Mouse (Mus musculus) MEL (cell line): ENCODE measurements at regions not wholly inside any gene's neighbourhood (a gene's known extent, or its start where the extent isn't known, plus 50 kb on each side); places are given as distances from the start of the nearest gene placed in this dataset.

Source experiments
- DNase-seq: peaks from one replicate; pipeline ENCODE4 v3.0.0; 2011; ENCODE audit warnings: low read depth, low spot score
- H3K27ac ChIP-seq: 2 replicates; pipeline ENCODE4 v1.5.1; 2012; ENCODE audit warnings: low read depth, mild to moderate bottlenecking, control low read depth, low read length, moderate library complexity; ENCODE audit not compliant: control insufficient read depth
- H3K27me3 ChIP-seq, 2 experiments: fragments of 150-350 bp in 1 of 2; sonication (generic) in 1 of 2; 2 replicates each; pipeline ENCODE4 v1.6.1; 2012; ENCODE audit warnings: low read length in 2 of 2, mild to moderate bottlenecking in 2 of 2, improper control_type of control experiment in 1 of 2, moderate library complexity in 1 of 2; ENCODE audit not compliant: insufficient read depth in 2 of 2, control insufficient read depth in 1 of 2
- H3K36me3 ChIP-seq, 2 experiments: 2 replicates each; pipeline ENCODE4 v1.6.1; 2012 to 2014; ENCODE audit warnings: low read length in 2 of 2, improper control_type of control experiment in 1 of 2, inconsistent platforms in 1 of 2, mild to moderate bottlenecking in 1 of 2; ENCODE audit not compliant: insufficient read depth in 2 of 2, control insufficient read depth in 1 of 2
- H3K4me1 ChIP-seq, 2 experiments: fragments of 150-350 bp in 1 of 2; sonication (generic) in 1 of 2; 2 replicates each; pipeline ENCODE4 v1.6.1; 2012; ENCODE audit warnings: low read length in 2 of 2, improper control_type of control experiment in 1 of 2, mild to moderate bottlenecking in 1 of 2; ENCODE audit not compliant: insufficient read depth in 2 of 2, control insufficient read depth in 1 of 2
- H3K4me3 ChIP-seq, 2 experiments: fragments of 150-350 bp in 1 of 2; sonication (generic) in 1 of 2; 2 replicates each; pipeline ENCODE4 v1.5.1; 2012; ENCODE audit warnings: low read depth in 2 of 2, low read length in 2 of 2, mild to moderate bottlenecking in 2 of 2, moderate library complexity in 2 of 2, control low read depth in 1 of 2, improper control_type of control experiment in 1 of 2; ENCODE audit not compliant: control insufficient read depth in 1 of 2, insufficient read depth in 1 of 2
- H3K79me2 ChIP-seq: 2 replicates; pipeline ENCODE4 v1.6.1; 2012; ENCODE audit warnings: mild to moderate bottlenecking, low read length, moderate library complexity; ENCODE audit not compliant: control insufficient read depth, poor library complexity, insufficient read depth
- H3K9ac ChIP-seq: 2 replicates; pipeline ENCODE4 v1.6.1; 2012; ENCODE audit warnings: low read depth, mild to moderate bottlenecking, control low read depth, low read length, moderate library complexity; ENCODE audit not compliant: control insufficient read depth, poor library complexity, severe bottlenecking
- H3K9me3 ChIP-seq: fragments of 150-350 bp; sonication (generic); replicated peaks from 2 replicates; pipeline ENCODE4 v1.6.1; 2012; ENCODE audit warnings: mild to moderate bottlenecking, low read length, improper control_type of control experiment, moderate library complexity; ENCODE audit not compliant: insufficient read depth
- CHD1 ChIP-seq: IDR thresholded peaks from 2 replicates; pipeline ENCODE4 v1.6.1; 2012; ENCODE audit warnings: low read depth, mild to moderate bottlenecking, inconsistent platforms, low read length, improper control_type of control experiment
- CHD2 ChIP-seq: IDR thresholded peaks from 2 replicates; pipeline ENCODE4 v1.6.1; 2011; ENCODE audit warnings: low read length, improper control_type of control experiment
- EP300 ChIP-seq, 2 experiments: IDR thresholded peaks; 2 replicates each; pipeline ENCODE4 v1.6.1; 2011; ENCODE audit warnings: improper control_type of control experiment in 2 of 2, low read length in 2 of 2, low read depth in 1 of 2, mild to moderate bottlenecking in 1 of 2
- ETS1 ChIP-seq: IDR thresholded peaks from 2 replicates; pipeline ENCODE4 v1.6.1; 2012; ENCODE audit warnings: low read depth, mild to moderate bottlenecking, inconsistent platforms, low read length, improper control_type of control experiment, moderate library complexity
- HCFC1 ChIP-seq: IDR thresholded peaks from 2 replicates; pipeline ENCODE4 v1.6.1; 2012; ENCODE audit warnings: low read depth, mild to moderate bottlenecking, inconsistent platforms, low read length, improper control_type of control experiment, moderate library complexity
- JUND ChIP-seq: IDR thresholded peaks from 2 replicates; pipeline ENCODE4 v1.6.1; 2011; ENCODE audit warnings: low read depth, mild to moderate bottlenecking, improper control_type of control experiment, low read length
- KAT2A ChIP-seq: conservative IDR thresholded peaks from 2 replicates; pipeline ENCODE4 v1.6.1; 2012; ENCODE audit warnings: low read depth, low read length, improper control_type of control experiment, inconsistent platforms
- MAFK ChIP-seq: IDR thresholded peaks from 2 replicates; pipeline ENCODE4 v1.6.1; 2011; ENCODE audit warnings: low read depth, mild to moderate bottlenecking, low read length, improper control_type of control experiment, borderline replicate concordance
- MAX ChIP-seq: IDR thresholded peaks from 2 replicates; pipeline ENCODE4 v1.6.1; 2011; ENCODE audit warnings: low read length, improper control_type of control experiment
- MAZ ChIP-seq: IDR thresholded peaks from 2 replicates; pipeline ENCODE4 v1.6.1; 2012; ENCODE audit warnings: low read depth, mild to moderate bottlenecking, inconsistent platforms, low read length, improper control_type of control experiment
- MEF2A ChIP-seq: IDR thresholded peaks from 2 replicates; pipeline ENCODE4 v1.6.1; 2014; ENCODE audit warnings: low read depth, mild to moderate bottlenecking, inconsistent platforms, low read length, improper control_type of control experiment; ENCODE audit not compliant: poor library complexity, insufficient replicate concordance, severe bottlenecking; ENCODE audit errors: extremely low read depth
- MXI1 ChIP-seq: IDR thresholded peaks from 2 replicates; pipeline ENCODE4 v1.6.1; 2011; ENCODE audit warnings: mild to moderate bottlenecking, low read depth, low read length, improper control_type of control experiment
- MYB ChIP-seq: IDR thresholded peaks from 2 replicates; pipeline ENCODE4 v1.6.1; 2011; ENCODE audit warnings: mild to moderate bottlenecking, low read depth, low read length, improper control_type of control experiment
- MYC ChIP-seq: IDR thresholded peaks from 2 replicates; pipeline ENCODE4 v1.6.1; 2011; ENCODE audit warnings: low read depth, mild to moderate bottlenecking, low read length, improper control_type of control experiment, moderate library complexity
- NELFE ChIP-seq: IDR thresholded peaks from 2 replicates; pipeline ENCODE4 v1.6.1; 2011; ENCODE audit warnings: low read depth, low read length, improper control_type of control experiment
- NRF1 ChIP-seq: IDR thresholded peaks from 2 replicates; pipeline ENCODE4 v1.6.1; 2014; ENCODE audit warnings: low read depth, mild to moderate bottlenecking, inconsistent platforms, low read length, improper control_type of control experiment, moderate library complexity; ENCODE audit not compliant: poor library complexity, insufficient read depth, severe bottlenecking
- POLR2A ChIP-seq, 2 experiments: IDR thresholded peaks; 2 replicates each; pipeline ENCODE4 v1.6.1; 2011 to 2012; ENCODE audit warnings: low read length in 2 of 2, mild to moderate bottlenecking in 2 of 2, control low read depth in 1 of 2, improper control_type of control experiment in 1 of 2, low read depth in 1 of 2, moderate library complexity in 1 of 2; ENCODE audit not compliant: control insufficient read depth in 1 of 2, insufficient read depth in 1 of 2, poor library complexity in 1 of 2
- POLR2AphosphoS2 ChIP-seq: IDR thresholded peaks from 2 replicates; pipeline ENCODE4 v1.6.1; 2011; ENCODE audit warnings: low read length, improper control_type of control experiment
- POLR2AphosphoS5 ChIP-seq: IDR thresholded peaks from 2 replicates; pipeline ENCODE4 v1.6.1; 2012; ENCODE audit warnings: low read depth, borderline replicate concordance, mild to moderate bottlenecking, inconsistent platforms, low read length, moderate library complexity, mixed read lengths
- RCOR1 ChIP-seq: IDR thresholded peaks from 2 replicates; pipeline ENCODE4 v1.6.1; 2012; ENCODE audit warnings: low read depth, mild to moderate bottlenecking, inconsistent platforms, low read length, improper control_type of control experiment
- SIN3A ChIP-seq: IDR thresholded peaks from 2 replicates; pipeline ENCODE4 v1.6.1; 2012; ENCODE audit warnings: low read length, improper control_type of control experiment, inconsistent platforms
- TBP ChIP-seq: IDR thresholded peaks from 2 replicates; pipeline ENCODE4 v1.8.0; 2011; ENCODE audit warnings: low read depth, low read length, improper control_type of control experiment
- TCF12 ChIP-seq: IDR thresholded peaks from 2 replicates; pipeline ENCODE4 v1.6.1; 2014; ENCODE audit warnings: low read depth, mild to moderate bottlenecking, inconsistent platforms, low read length, improper control_type of control experiment, moderate library complexity
- UBTF ChIP-seq: IDR thresholded peaks from 2 replicates; pipeline ENCODE4 v1.6.1; 2012; ENCODE audit warnings: low read depth, mild to moderate bottlenecking, inconsistent platforms, low read length, improper control_type of control experiment, moderate library complexity, borderline replicate concordance; ENCODE audit not compliant: insufficient read depth
- USF1 ChIP-seq: IDR thresholded peaks from 2 replicates; pipeline ENCODE4 v1.6.1; 2014; ENCODE audit warnings: low read depth, mild to moderate bottlenecking, inconsistent platforms, low read length, improper control_type of control experiment, moderate library complexity
- ZMIZ1 ChIP-seq: IDR thresholded peaks from 2 replicates; pipeline ENCODE4 v1.6.1; 2012; ENCODE audit warnings: low read depth, mild to moderate bottlenecking, inconsistent platforms, low read length, improper control_type of control experiment, moderate library complexity

- Histone ChIP-seq H3K36me3 (no peaks in the 10 kb centered on the region), H3K9me3 (no peaks in the 10 kb centered on the region), H3K27me3 (no peaks in the 10 kb centered on the region), H3K9ac (no peak overlapping the region), H3K4me1 (no peaks in the 10 kb centered on the region), H3K79me2 (no peaks in the 10 kb centered on the region), H3K4me3 (no peak overlapping the region), H3K27ac (no peak overlapping the region)
- TF ChIP-seq UBTF (no peak), TCF12 (no peak)
- DNase-seq, result no peak
Measured at GRCm38 (mm10) chr8:92272726-92273125, 84.7 kb upstream of the Irx5 start.

GRCm38 (mm10) chr8:92272073-92272472, 85.4 kb upstream of the Irx5 start:
- no peak for TF ChIP-seq JUND
- no peak for TF ChIP-seq EP300 (IDR thresholded peaks at IDR 0.05; ENCODE audit: low read depth in 1 of 2, low read length in 2 of 2)
- no peak for TF ChIP-seq CHD2
- TF ChIP-seq POLR2A (IDR thresholded peaks at IDR 0.05; ENCODE audit: control insufficient read depth in 1 of 2, insufficient read depth in 1 of 2, low read depth in 1 of 2, low read length in 2 of 2, poor library complexity in 1 of 2), result no peak
- TF ChIP-seq MXI1, result no peak
- no peak for TF ChIP-seq MAZ
- TF ChIP-seq POLR2AphosphoS2, result no peak
- no peak for TF ChIP-seq MEF2A
- no peak for TF ChIP-seq MYB
- no peak for TF ChIP-seq NELFE
- no peak for TF ChIP-seq USF1
- TF ChIP-seq, all 39 proteins: peak for 0
- no peaks in the 10 kb centered on the region for H3K4me1 ChIP-seq
- DNase-seq, result no peak
- H3K36me3 ChIP-seq, result no peaks in the 10 kb centered on the region
- no peak overlapping the region for H3K27ac ChIP-seq
- no peaks in the 10 kb centered on the region for H3K79me2 ChIP-seq
- no peak overlapping the region for H3K4me3 ChIP-seq
- no peaks in the 10 kb centered on the region for H3K9me3 ChIP-seq
- no peak overlapping the region for H3K9ac ChIP-seq
- no peaks in the 10 kb centered on the region for H3K27me3 ChIP-seq

DNA sequence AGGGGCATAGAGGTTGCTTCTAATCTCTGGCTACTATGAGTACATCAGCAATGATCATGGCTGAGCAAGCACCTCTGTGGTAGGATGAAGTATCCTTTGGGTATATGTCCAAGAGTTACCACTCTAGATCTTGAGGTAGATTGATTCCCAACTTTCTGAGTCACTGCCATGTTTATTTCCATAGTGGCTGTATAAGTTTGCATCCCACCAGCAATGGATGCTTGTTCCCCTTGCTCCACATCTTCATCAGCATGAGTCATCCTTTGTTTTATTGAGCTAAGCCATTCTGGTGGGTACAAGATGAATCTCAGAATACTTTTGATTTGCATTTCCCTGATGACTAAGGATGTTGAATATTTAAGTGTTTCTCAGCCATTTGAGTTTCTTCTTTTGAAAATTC, 86.8 kb upstream of the Irx5 start:
- no peak for DNase-seq
- Histone ChIP-seq H3K9me3 (no peaks in the 10 kb centered on the region), H3K4me3 (no peak overlapping the region), H3K4me1 (no peaks in the 10 kb centered on the region), H3K36me3 (no peaks in the 10 kb centered on the region), H3K27ac (no peak overlapping the region), H3K79me2 (no peaks in the 10 kb centered on the region), H3K27me3 (no peaks in the 10 kb centered on the region), H3K9ac (no peak overlapping the region)
- TF ChIP-seq MAX (no peak), TCF12 (no peak), MXI1 (no peak), MAFK (no peak), ZMIZ1 (no peak), SIN3A (no peak), TBP (no peak), ETS1 (no peak), MYC (no peak), POLR2A (IDR thresholded peaks at IDR 0.05; ENCODE audit: control insufficient read depth in 1 of 2, insufficient read depth in 1 of 2, low read depth in 1 of 2, low read length in 2 of 2, poor library complexity in 1 of 2) (no peak), RCOR1 (no peak), UBTF (no peak), KAT2A (no peak), HCFC1 (no peak), NRF1 (no peak), POLR2AphosphoS5 (no peak), EP300 (IDR thresholded peaks at IDR 0.05; ENCODE audit: low read depth in 1 of 2, low read length in 2 of 2) (no peak), CHD1 (no peak), CHD2 (no peak)
